Mouse (Mus musculus) MEL (cell line): ENCODE measurements at regions not wholly inside any gene's neighbourhood (a gene's known extent, or its start where the extent isn't known, plus 50 kb on each side); places are given as distances from the start of the nearest gene placed in this dataset.

Source experiments
- DNase-seq: peaks from one replicate; pipeline ENCODE4 v3.0.0; 2011; ENCODE audit warnings: low read depth, low spot score
- H3K27ac ChIP-seq: 2 replicates; pipeline ENCODE4 v1.5.1; 2012; ENCODE audit warnings: low read depth, mild to moderate bottlenecking, control low read depth, low read length, moderate library complexity; ENCODE audit not compliant: control insufficient read depth
- H3K27me3 ChIP-seq, 2 experiments: fragments of 150-350 bp in 1 of 2; sonication (generic) in 1 of 2; 2 replicates each; pipeline ENCODE4 v1.6.1; 2012; ENCODE audit warnings: low read length in 2 of 2, mild to moderate bottlenecking in 2 of 2, improper control_type of control experiment in 1 of 2, moderate library complexity in 1 of 2; ENCODE audit not compliant: insufficient read depth in 2 of 2, control insufficient read depth in 1 of 2
- H3K36me3 ChIP-seq, 2 experiments: 2 replicates each; pipeline ENCODE4 v1.6.1; 2012 to 2014; ENCODE audit warnings: low read length in 2 of 2, improper control_type of control experiment in 1 of 2, inconsistent platforms in 1 of 2, mild to moderate bottlenecking in 1 of 2; ENCODE audit not compliant: insufficient read depth in 2 of 2, control insufficient read depth in 1 of 2
- H3K4me1 ChIP-seq, 2 experiments: fragments of 150-350 bp in 1 of 2; sonication (generic) in 1 of 2; 2 replicates each; pipeline ENCODE4 v1.6.1; 2012; ENCODE audit warnings: low read length in 2 of 2, improper control_type of control experiment in 1 of 2, mild to moderate bottlenecking in 1 of 2; ENCODE audit not compliant: insufficient read depth in 2 of 2, control insufficient read depth in 1 of 2
- H3K4me3 ChIP-seq, 2 experiments: fragments of 150-350 bp in 1 of 2; sonication (generic) in 1 of 2; 2 replicates each; pipeline ENCODE4 v1.5.1; 2012; ENCODE audit warnings: low read depth in 2 of 2, low read length in 2 of 2, mild to moderate bottlenecking in 2 of 2, moderate library complexity in 2 of 2, control low read depth in 1 of 2, improper control_type of control experiment in 1 of 2; ENCODE audit not compliant: control insufficient read depth in 1 of 2, insufficient read depth in 1 of 2
- H3K79me2 ChIP-seq: 2 replicates; pipeline ENCODE4 v1.6.1; 2012; ENCODE audit warnings: mild to moderate bottlenecking, low read length, moderate library complexity; ENCODE audit not compliant: control insufficient read depth, poor library complexity, insufficient read depth
- H3K9ac ChIP-seq: 2 replicates; pipeline ENCODE4 v1.6.1; 2012; ENCODE audit warnings: low read depth, mild to moderate bottlenecking, control low read depth, low read length, moderate library complexity; ENCODE audit not compliant: control insufficient read depth, poor library complexity, severe bottlenecking
- H3K9me3 ChIP-seq: fragments of 150-350 bp; sonication (generic); replicated peaks from 2 replicates; pipeline ENCODE4 v1.6.1; 2012; ENCODE audit warnings: mild to moderate bottlenecking, low read length, improper control_type of control experiment, moderate library complexity; ENCODE audit not compliant: insufficient read depth
- CHD1 ChIP-seq: IDR thresholded peaks from 2 replicates; pipeline ENCODE4 v1.6.1; 2012; ENCODE audit warnings: low read depth, mild to moderate bottlenecking, inconsistent platforms, low read length, improper control_type of control experiment
- CHD2 ChIP-seq: IDR thresholded peaks from 2 replicates; pipeline ENCODE4 v1.6.1; 2011; ENCODE audit warnings: low read length, improper control_type of control experiment
- ELF1 ChIP-seq: IDR thresholded peaks from 2 replicates; pipeline ENCODE4 v1.6.1; 2014; ENCODE audit warnings: low read depth, mild to moderate bottlenecking, inconsistent platforms, low read length, improper control_type of control experiment, moderate library complexity
- ETS1 ChIP-seq: IDR thresholded peaks from 2 replicates; pipeline ENCODE4 v1.6.1; 2012; ENCODE audit warnings: low read depth, mild to moderate bottlenecking, inconsistent platforms, low read length, improper control_type of control experiment, moderate library complexity
- GABPA ChIP-seq: IDR thresholded peaks from 2 replicates; pipeline ENCODE4 v1.6.1; 2012; ENCODE audit warnings: low read depth, mild to moderate bottlenecking, inconsistent platforms, low read length, improper control_type of control experiment, moderate library complexity
- GATA1 ChIP-seq: IDR thresholded peaks from 2 replicates; pipeline ENCODE4 v1.6.1; 2011; ENCODE audit warnings: low read depth, low read length, improper control_type of control experiment
- JUND ChIP-seq: IDR thresholded peaks from 2 replicates; pipeline ENCODE4 v1.6.1; 2011; ENCODE audit warnings: low read depth, mild to moderate bottlenecking, improper control_type of control experiment, low read length
- MAFK ChIP-seq: IDR thresholded peaks from 2 replicates; pipeline ENCODE4 v1.6.1; 2011; ENCODE audit warnings: low read depth, mild to moderate bottlenecking, low read length, improper control_type of control experiment, borderline replicate concordance
- MAX ChIP-seq: IDR thresholded peaks from 2 replicates; pipeline ENCODE4 v1.6.1; 2011; ENCODE audit warnings: low read length, improper control_type of control experiment
- MEF2A ChIP-seq: IDR thresholded peaks from 2 replicates; pipeline ENCODE4 v1.6.1; 2014; ENCODE audit warnings: low read depth, mild to moderate bottlenecking, inconsistent platforms, low read length, improper control_type of control experiment; ENCODE audit not compliant: poor library complexity, insufficient replicate concordance, severe bottlenecking; ENCODE audit errors: extremely low read depth
- MXI1 ChIP-seq: IDR thresholded peaks from 2 replicates; pipeline ENCODE4 v1.6.1; 2011; ENCODE audit warnings: mild to moderate bottlenecking, low read depth, low read length, improper control_type of control experiment
- MYB ChIP-seq: IDR thresholded peaks from 2 replicates; pipeline ENCODE4 v1.6.1; 2011; ENCODE audit warnings: mild to moderate bottlenecking, low read depth, low read length, improper control_type of control experiment
- MYC ChIP-seq: IDR thresholded peaks from 2 replicates; pipeline ENCODE4 v1.6.1; 2011; ENCODE audit warnings: low read depth, mild to moderate bottlenecking, low read length, improper control_type of control experiment, moderate library complexity
- NELFE ChIP-seq: IDR thresholded peaks from 2 replicates; pipeline ENCODE4 v1.6.1; 2011; ENCODE audit warnings: low read depth, low read length, improper control_type of control experiment
- NRF1 ChIP-seq: IDR thresholded peaks from 2 replicates; pipeline ENCODE4 v1.6.1; 2014; ENCODE audit warnings: low read depth, mild to moderate bottlenecking, inconsistent platforms, low read length, improper control_type of control experiment, moderate library complexity; ENCODE audit not compliant: poor library complexity, insufficient read depth, severe bottlenecking
- POLR2AphosphoS2 ChIP-seq: IDR thresholded peaks from 2 replicates; pipeline ENCODE4 v1.6.1; 2011; ENCODE audit warnings: low read length, improper control_type of control experiment
- POLR2AphosphoS5 ChIP-seq: IDR thresholded peaks from 2 replicates; pipeline ENCODE4 v1.6.1; 2012; ENCODE audit warnings: low read depth, borderline replicate concordance, mild to moderate bottlenecking, inconsistent platforms, low read length, moderate library complexity, mixed read lengths
- SIN3A ChIP-seq: IDR thresholded peaks from 2 replicates; pipeline ENCODE4 v1.6.1; 2012; ENCODE audit warnings: low read length, improper control_type of control experiment, inconsistent platforms
- SMC3 ChIP-seq: IDR thresholded peaks from 2 replicates; pipeline ENCODE4 v1.6.1; 2011; ENCODE audit warnings: low read depth, low read length, improper control_type of control experiment
- TCF12 ChIP-seq: IDR thresholded peaks from 2 replicates; pipeline ENCODE4 v1.6.1; 2014; ENCODE audit warnings: low read depth, mild to moderate bottlenecking, inconsistent platforms, low read length, improper control_type of control experiment, moderate library complexity
- UBTF ChIP-seq: IDR thresholded peaks from 2 replicates; pipeline ENCODE4 v1.6.1; 2012; ENCODE audit warnings: low read depth, mild to moderate bottlenecking, inconsistent platforms, low read length, improper control_type of control experiment, moderate library complexity, borderline replicate concordance; ENCODE audit not compliant: insufficient read depth
- USF1 ChIP-seq: IDR thresholded peaks from 2 replicates; pipeline ENCODE4 v1.6.1; 2014; ENCODE audit warnings: low read depth, mild to moderate bottlenecking, inconsistent platforms, low read length, improper control_type of control experiment, moderate library complexity
- USF2 ChIP-seq, 2 experiments: IDR thresholded peaks; 2 replicates each; pipeline ENCODE4 v1.6.1; 2011 to 2012; ENCODE audit warnings: improper control_type of control experiment in 2 of 2, low read length in 2 of 2, borderline replicate concordance in 1 of 2, inconsistent platforms in 1 of 2, low read depth in 1 of 2, mild to moderate bottlenecking in 1 of 2; ENCODE audit not compliant: insufficient read depth in 1 of 2
- ZC3H11A ChIP-seq: IDR thresholded peaks from 2 replicates; pipeline ENCODE4 v1.6.1; 2012; ENCODE audit warnings: low read depth, mild to moderate bottlenecking, inconsistent platforms, low read length, improper control_type of control experiment
- ZKSCAN1 ChIP-seq: IDR thresholded peaks from 2 replicates; pipeline ENCODE4 v1.6.1; 2012; ENCODE audit warnings: low read depth, mild to moderate bottlenecking, inconsistent platforms, low read length, improper control_type of control experiment, moderate library complexity
- ZNF384 ChIP-seq: IDR thresholded peaks from 2 replicates; pipeline ENCODE4 v1.6.1; 2012; ENCODE audit warnings: low read depth, mild to moderate bottlenecking, inconsistent platforms, low read length, improper control_type of control experiment

GRCm38 (mm10) chr9:52853338-52853737 lies 173.8 kb upstream of the AI593442 start:
- Histone ChIP-seq H3K4me3 (no peak overlapping the region), H3K36me3 (no peaks in the 10 kb centered on the region), H3K27ac (no peak overlapping the region), H3K9me3 (no peaks in the 10 kb centered on the region), H3K27me3 (no peaks in the 10 kb centered on the region)
- TF ChIP-seq ZKSCAN1 (no peak), CHD1 (no peak), ETS1 (no peak), MYB (no peak), JUND (no peak), GATA1 (no peak), MEF2A (no peak), SMC3 (no peak), GABPA (no peak), POLR2AphosphoS2 (no peak), ELF1 (no peak)
- TF ChIP-seq, all 39 proteins: peak for 0
- Histone ChIP-seq H3K79me2 (no peaks in the 10 kb centered on the region), H3K4me1 (no peaks in the 10 kb centered on the region), H3K9ac (no peak overlapping the region)
- DNase-seq, result no peak

DNA sequence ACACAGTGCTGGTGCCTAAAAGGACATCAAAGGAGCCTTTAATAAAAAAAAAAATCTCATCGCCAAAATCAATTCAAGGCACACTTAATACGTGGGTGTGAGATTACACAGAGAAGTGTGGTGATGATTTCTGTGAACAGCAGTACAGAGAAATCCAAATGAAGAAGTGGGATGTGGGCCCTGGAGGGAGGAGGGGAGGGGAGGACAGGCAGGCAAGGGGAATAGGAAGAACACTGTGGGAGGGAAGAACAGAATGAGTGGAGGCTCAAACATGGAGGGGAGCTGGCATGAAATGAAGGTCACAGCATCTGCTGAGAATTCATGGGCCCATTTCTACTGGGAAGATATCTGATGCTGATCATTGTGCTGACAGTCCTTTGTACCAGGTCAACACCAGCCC lies 171.0 kb upstream of the AI593442 start:
- TF ChIP-seq GATA1 (no peak), USF1 (no peak), MAFK (no peak), CHD2 (no peak), POLR2AphosphoS2 (no peak), NELFE (no peak), NRF1 (no peak), USF2 (IDR thresholded peaks at IDR 0.05; ENCODE audit: borderline replicate concordance in 1 of 2, insufficient read depth in 1 of 2, low read depth in 1 of 2, low read length in 2 of 2) (no peak), TCF12 (no peak), MEF2A (no peak), MYC (no peak), POLR2AphosphoS5 (no peak), MAX (no peak), ZNF384 (no peak), SIN3A (no peak), ZKSCAN1 (no peak), MXI1 (no peak), ZC3H11A (no peak), UBTF (no peak)
- Histone ChIP-seq H3K36me3 (no peaks in the 10 kb centered on the region), H3K27ac (no peak overlapping the region), H3K9ac (no peak overlapping the region), H3K4me1 (no peaks in the 10 kb centered on the region), H3K79me2 (no peaks in the 10 kb centered on the region), H3K27me3 (no peaks in the 10 kb centered on the region), H3K4me3 (no peak overlapping the region), H3K9me3 (no peaks in the 10 kb centered on the region)
- no peak for DNase-seq
